Mouse (Mus musculus) testis, adult 2 months (tissue): ENCODE results near the gene Ablim1.

Source experiments
- CTCF ChIP-seq: fragments of 200-500 bp; IDR thresholded peaks from 2 replicates; pipeline ENCODE4 v1.5.1; 2012; ENCODE audit warnings: low read depth, mild to moderate bottlenecking, inconsistent platforms, low read length, moderate library complexity; ENCODE audit not compliant: control insufficient read depth, insufficient read depth, insufficient replicate concordance
- POLR2A ChIP-seq: fragments of 200-500 bp; IDR thresholded peaks from 2 replicates; pipeline ENCODE4 v1.6.1; 2012; ENCODE audit warnings: low read depth, mild to moderate bottlenecking, inconsistent platforms, low read length, moderate library complexity; ENCODE audit not compliant: control insufficient read depth

GRCm38 (mm10) chr19:57012068-57012467, 302.7 kb downstream of the Ablim1 start:
- TF ChIP-seq POLR2A, result no peak
- TF ChIP-seq CTCF, result no peak
